Mouse (Mus musculus): ENCODE measurements around the gene Itga2b.

The Itga2b gene

DNA sequence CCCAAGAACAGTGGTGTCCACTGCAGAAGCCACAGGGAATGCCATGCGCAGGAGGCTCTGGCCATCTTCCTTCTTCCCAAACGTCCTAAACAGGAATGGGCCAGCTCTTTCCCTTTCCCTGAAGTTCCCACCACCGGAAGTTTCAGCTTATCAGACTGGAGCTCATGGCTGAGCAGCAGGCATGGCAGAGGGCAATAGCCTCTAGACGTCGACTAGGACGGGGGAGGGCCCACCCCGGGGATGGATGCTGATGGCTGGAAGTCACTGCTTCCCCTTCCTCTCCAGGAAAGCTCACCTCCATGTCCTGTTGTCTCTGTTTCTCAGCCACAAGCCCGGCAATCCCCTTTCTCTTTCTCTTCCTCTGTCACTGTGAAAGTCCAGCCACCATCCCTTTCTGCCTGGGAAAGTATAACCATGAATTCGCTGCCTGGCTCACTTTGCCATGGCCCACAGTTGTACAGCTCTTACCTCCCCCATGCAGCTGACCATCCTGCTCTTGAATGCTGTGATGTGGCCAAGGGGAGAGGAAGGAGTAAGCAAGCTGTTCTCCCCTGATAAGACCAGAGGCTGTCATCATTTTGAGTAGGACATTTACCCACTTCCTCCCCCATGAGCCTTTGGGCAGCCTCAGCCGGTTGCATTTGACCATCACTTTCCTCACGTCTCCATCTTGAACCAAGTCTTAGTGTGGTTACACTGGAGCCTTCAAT, at the start of gene Itga2b:
Itga2b (minus strand) TSS at position 475 of the 710 bp plus-strand sequence.
- peak; percentile 93 for DNase-seq (ENCODE audit: extremely low read depth, low read depth)

DNA sequence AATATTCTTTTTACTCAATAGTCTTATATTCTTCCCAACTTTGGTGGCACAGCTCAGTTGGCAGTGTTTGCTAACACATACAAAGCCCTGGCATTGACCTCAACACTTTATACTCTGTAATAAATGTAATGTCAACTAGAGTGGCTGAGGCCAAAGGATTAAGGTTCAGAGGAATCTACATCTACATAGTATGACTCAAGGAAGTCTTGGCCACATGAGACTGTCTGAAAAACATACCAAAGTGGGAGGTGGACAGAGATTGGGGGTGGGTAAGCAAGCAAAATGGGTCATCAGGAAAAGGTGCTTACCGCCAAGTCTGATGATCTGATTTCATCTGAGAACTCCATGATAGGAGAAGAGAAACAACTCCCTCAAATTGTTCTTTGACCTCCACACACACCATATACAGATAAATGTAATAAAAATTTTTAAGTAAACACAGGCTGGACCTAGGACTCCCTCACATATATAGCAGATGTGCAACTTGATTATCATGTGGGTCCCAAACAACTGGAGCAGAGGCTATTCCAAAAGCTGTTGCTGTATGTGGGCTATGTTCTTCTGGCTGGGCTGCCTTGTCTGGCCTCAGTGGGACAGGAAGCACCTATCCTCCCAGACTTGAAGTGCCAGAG, 45.0 kb upstream of the Itga2b start:
- no peak for DNase-seq (ENCODE audit: extremely low read depth, low read depth)

DNA sequence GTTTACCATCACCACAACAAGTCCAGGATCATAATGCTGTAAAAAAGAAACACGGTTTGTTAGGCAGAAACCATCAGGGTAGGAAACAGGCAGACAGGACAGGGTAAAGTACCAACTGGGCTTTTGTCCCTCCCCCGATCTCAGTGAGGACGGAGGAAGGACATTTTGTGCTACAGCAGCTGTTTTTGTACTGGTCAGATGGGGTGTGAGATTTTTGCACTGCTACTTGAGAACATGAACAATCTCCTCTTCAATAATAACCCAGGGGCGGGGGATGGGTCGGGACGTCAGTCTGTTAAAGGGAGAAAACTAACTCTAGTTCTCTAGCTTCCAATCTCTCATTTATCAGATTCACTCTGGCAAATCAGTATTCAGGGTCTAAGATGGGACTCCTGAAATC, 40.3 kb upstream of the Itga2b start:
- DNase-seq (ENCODE audit: extremely low read depth, low read depth) = no peak

DNA sequence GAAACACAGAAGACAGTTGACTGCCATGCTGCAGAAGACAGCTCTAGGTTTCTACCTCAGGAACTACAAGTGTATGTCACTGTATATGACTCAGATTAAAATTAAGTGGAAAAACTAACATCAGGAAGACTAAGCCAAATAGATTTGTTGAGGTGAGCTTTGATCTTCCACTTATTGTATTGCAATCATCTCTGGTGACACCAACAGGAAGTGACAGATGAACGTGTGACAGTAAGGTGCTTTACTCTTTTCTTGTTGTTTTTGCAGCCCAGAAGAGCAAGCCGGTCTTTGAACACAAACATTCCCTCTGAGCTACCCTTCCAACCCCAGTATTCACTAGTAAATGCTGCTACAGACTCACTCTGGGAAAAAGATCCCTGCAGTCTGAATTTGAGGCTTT, 26.8 kb upstream of the Itga2b start:
- DNase-seq (ENCODE audit: extremely low read depth, low read depth) = no peak

DNA sequence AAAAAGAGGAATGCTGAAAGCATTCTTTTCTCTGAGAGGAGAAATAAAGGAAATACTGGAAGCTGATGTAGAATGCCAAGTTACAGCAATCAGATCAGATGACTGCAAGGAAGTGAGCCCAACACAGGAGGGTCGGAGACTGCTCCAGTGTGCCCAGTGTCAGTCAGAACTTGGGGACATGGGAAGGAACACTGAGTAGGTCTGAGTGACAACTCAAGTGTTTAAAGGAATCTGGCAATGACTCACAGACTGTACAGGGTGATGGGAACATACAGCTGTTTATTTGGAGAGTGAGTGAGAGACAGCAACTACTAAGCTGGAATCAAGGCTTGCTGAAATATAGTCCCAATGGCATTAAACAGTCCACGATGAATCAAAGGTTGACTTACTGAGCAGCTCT, 26.3 kb upstream of the Itga2b start:
- DNase-seq (ENCODE audit: extremely low read depth, low read depth) = no peak

DNA sequence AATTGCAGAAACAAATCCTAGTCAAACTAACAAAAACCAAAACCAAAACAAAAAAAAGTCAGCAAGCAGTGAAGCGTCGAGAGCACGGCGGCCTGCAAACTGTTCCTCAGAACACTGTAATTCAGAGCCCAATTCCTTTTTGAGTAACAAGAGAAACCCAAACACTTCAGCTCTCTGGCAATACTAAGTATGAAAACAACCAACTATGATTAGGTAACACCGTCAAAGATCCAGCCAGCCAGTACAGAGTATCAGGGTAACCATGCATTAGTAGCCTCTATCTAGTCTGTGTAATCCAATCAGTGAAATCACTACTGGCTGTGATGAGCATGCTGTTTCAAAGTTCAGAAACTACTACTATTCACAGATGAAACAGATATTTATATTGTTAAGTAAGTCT, 25.8 kb upstream of the Itga2b start:
- DNase-seq (ENCODE audit: extremely low read depth, low read depth) = no peak

DNA sequence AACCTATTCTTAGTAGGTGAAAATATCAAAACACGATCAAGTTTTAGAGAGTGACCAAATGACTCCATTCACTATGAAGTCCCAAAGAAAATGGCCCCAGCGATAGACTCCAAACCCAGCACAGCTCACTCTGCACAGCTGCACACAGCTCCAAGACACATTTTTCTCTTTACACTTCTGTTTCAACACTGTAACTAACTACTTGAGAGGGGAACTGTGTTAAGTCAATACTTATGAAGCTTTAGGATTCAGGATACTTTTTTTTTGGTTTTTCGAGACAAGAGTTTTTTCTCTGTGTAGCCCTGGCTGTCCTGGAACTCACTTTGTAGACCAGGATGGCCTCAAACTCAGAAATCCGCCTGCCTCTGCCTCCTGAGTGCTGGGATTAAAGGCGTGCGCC, 25.2 kb upstream of the Itga2b start:
- DNase-seq (ENCODE audit: extremely low read depth, low read depth) = no peak

DNA sequence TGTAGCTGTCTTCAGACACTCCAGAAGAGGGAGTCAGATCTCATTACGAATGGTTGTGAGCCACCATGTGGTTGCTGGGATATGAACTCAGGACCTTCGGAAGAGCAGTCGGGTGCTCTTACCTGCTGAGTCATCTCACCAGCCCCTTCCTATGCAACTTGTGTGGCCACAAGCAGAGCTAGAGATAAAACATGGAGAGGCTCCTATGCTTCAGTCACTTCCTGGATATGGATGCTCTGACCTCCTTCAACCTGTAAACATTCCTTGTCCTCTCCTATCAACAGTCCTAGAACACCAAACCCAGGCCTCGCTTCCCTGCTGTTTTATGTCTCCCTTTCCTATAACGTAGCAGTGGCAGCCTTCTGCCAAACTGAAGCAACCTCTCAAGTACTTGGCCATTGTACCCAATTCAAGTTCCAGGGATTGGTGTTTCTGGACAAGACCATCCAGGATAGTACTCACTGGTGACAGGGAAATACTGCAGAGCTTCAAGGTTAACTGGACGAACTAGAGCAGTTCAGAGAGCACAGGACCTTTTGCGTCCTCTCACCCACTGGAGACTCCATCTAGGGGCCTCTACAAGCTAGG, 24.2 kb upstream of the Itga2b start:
- no peak for DNase-seq (ENCODE audit: extremely low read depth, low read depth)

DNA sequence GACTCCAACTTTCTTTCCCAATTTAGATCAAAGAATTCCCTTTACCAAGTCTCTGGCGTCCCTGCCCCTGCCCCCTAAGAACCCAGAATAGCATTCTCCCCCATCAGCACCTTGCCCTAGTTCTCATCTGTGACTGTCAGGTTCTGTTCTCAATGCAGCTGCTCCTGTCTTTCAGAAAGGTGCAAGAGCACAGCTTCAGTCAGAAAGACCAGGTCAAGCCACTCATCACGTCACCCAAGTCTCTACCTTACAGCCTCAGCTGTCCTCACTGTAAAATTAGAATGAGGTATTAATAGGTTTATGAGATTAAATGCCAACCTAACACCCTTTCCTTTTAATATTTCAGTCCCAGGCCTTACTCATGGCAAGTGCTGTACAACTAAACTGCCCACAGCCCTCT, 23.3 kb upstream of the Itga2b start:
- no peak for DNase-seq (ENCODE audit: extremely low read depth, low read depth)

DNA sequence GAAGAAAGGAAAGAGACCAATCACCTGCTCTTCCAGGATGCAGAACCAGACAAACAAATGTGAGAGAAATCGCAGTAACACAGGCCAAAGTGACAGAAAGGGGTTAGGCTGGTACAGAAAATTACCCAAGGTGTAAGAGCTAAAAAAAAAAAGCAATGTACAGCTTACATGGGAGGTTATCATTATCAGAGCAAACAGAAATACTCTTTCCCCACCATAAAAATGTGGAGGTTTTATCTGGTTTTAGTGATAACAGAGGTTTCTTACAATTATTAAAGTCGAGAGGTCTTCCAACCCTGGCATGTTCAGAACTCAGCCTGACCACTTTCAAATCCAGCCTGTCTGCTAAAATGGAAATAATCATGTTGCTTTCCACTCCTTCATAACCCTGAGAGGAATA, 18.0 kb upstream of the Itga2b start:
- DNase-seq (ENCODE audit: extremely low read depth, low read depth) = no peak

DNA sequence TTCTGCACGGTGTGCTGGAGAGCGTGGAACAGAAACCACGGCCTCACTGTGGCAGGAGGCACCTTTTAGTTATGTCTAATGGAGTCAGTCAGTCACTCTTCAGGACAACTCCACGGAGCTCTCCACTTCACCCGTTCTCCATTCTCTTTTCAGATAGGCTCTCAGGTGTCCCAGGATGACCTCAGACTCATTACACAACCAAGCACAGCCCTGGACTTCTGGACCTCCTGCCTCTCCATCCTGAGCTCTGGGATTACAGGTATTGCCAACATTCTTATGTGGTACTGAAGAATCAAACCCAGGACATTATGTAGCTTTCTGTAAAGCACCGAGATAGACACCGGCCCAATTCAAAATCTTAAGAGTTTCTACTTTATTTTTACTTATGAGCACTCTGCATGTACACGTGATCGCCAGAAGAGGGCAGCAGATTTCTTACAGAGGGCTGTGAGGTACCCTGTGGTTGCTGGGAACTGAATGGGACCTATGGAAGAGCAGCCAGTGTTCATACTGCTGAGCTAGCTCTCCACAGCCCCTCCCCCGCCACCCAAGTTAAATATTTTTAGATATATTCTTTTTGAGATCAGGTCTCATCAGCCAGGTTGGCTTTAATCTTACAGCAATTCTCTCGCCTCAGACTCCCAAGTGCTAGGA, 16.9 kb upstream of the Itga2b start:
- peak; percentile 50 for DNase-seq (ENCODE audit: extremely low read depth, low read depth)

DNA sequence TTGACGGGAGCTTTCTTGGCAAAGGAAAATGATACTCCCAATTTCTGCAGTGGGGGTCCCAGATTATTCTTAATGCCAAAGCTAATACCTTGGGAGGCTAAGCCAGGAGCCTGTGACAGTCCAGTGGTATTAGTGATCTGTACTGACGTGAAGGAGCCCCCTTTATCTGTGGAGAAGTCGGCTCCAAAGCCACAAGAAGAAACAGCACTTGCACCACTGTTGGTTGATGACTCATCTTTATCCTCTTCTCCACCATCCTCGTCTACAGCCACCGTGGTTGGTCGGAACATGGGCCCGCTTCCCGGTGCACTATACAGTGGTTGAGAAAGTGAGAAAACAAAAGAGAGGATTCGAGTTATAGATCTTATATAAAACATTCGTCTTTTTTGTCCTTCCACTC, 11.9 kb upstream of the Itga2b start:
- DNase-seq (ENCODE audit: extremely low read depth, low read depth) = no peak

DNA sequence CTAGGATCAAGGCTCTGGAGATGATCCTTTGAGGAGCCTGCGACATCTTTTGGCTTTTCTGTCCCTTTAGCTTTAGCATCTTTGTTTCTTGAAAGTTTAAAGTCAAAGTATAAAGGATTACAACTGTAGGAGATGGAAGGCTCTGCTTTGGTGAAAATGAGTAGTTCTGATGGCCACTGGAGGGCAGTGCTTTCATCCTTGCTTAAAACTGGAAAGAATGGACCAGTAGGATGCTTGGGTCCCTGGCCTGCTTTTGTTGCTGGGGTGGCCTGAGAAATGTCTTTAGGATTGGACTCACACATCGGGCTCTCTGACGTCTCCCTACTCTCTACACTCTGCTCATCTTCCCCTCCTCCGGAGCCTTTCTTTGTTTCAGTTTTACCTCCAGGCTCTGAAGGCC, 11.0 kb upstream of the Itga2b start:
- DNase-seq (ENCODE audit: extremely low read depth, low read depth) = no peak

DNA sequence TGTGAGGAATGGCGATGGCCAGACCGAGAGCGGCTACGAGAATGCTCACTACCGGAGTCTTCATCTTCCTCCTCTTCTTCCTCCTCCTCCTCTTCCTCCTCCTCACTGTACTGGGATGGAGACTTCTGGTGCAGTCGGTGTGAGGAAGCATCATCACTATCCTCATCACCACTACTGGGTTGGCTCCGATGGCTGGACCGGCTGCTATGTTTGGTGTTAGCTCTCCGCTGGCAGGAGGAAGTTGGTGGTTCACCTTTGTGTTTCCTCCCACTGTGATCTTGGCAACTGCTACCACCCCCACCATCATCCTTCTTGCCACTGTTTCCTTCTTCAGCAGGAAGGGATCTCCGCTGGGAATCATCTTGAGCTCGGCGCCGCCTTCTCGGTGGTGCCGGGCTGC, 10.2 kb upstream of the Itga2b start:
- no peak for DNase-seq (ENCODE audit: extremely low read depth, low read depth)

DNA sequence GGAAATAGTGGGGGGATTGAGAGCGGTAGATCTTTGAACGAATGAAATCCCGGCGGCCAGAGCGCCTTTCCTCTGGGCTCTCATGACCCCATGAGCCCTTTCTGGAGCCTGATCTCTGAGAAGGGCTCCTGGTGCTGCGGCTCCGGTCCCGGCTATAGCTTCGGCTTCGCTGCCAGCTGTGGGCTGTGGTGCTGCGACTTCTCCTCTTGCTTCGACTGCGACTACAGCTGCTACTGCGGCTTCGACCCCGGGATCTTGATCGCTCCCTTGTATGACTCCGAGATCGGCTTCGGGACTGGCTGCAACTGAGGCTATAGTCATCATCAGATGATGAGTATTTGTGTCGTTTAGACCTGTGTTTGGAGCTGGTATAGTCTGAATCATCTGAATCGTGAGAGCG, 9.7 kb upstream of the Itga2b start:
- no peak for DNase-seq (ENCODE audit: extremely low read depth, low read depth)

DNA sequence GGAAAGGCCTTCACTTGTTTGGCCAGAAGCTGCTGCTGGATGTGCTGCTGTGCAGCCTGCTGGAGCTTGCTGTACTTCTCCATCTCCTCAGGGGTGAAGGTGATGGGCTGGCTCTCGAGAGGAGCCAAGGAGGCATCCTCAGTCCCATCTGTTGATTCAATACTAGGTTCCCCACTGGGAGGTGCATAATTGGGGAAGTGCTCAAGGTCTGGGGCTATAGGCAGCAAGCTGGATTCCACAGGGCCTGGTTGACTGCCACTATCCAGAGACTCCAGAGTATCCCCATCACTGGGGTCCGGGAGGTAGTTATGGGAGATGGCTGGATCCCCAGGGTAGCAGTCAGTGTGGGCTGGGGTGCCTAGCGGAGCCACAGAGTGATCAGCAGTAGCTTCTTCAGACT, 8.7 kb upstream of the Itga2b start:
- DNase-seq (ENCODE audit: extremely low read depth, low read depth) = peak; percentile 50

DNA sequence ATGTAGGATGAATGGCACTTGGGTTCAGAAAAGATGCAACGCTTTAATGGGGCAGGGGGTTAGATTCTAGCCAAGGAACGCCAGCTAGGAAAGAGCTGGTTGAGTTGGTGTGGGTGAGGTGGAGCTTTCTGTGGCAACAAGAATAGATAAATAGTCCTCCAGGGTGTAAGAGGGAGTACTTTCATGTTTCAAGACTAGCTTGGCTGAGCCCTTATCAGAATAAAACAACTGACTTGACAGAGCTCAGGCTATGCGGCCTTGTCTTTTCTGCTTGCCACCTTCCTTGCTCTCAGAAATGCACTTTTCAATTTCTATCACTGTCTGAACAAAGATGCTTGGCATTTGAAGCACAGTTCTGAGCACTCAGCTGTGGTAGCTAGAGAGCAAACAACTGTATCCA, 5.1 kb upstream of the Itga2b start:
- peak; percentile 45 for DNase-seq (ENCODE audit: extremely low read depth, low read depth)

DNA sequence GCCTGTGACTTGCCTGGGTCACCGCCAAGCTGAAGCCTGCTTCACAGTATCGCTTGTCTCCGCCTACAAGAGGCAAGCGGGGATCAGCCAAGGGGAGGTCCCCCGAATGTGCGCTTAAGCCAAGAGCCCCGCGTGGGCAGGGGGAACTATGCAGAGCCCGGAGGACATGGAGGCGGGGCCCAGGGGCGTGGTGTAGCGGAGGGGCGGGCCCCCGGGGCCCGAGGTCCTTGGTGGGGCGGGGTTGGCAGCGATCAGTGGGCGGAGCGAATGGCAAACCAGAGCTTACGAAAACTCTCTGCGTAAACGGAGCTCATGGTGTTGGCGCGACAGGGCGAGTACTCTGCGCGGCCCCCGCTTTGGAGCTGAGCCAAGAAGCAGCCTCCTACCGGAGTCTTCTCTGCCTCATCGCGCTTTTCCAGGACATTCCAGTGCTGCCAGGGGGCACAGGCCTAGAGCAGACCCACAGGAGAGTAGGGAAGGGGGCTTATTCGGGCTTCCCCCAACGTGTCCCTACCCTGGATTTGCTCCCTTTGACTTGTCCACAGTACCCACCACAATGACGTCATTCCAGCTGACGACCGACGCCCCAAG, 2.8 kb downstream of the Itga2b start:
- DNase-seq (ENCODE audit: extremely low read depth, low read depth) = peak; percentile 87

DNA sequence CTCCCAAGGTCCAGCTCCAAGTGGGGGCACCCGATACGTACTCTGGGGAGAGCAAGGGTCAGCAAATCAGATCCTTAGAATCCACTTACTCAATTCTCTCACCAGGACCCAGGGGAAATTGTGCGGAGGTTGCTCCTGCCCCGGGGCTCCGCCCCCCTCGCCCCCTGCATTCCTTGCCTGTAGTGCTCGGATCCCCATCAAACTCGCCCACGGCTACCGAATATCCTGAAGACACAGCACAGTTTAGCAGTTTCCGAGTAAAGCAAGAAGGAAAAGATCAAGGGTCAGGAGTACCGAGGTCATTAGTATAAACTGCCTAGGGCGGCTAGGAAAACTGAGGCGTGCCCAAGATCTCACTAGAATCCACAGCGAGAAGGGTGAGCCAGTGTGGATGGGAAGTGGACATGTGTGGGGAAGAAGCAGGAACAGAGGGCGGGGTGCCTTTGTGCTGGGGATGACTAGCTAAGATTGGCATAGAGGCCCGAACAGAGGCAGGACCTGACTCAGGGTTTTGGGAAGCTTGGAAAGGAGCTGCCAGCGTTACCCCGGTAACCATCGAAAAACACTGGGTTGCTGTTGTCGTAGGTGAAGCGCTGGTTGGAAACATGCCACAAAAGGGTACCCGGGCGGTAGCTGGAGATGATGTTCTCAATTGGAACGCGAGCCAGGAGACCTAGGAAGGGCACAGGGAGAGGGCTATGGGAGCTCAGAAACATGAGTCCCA, 4.0 kb downstream of the Itga2b start:
- no peak for DNase-seq (ENCODE audit: extremely low read depth, low read depth)

DNA sequence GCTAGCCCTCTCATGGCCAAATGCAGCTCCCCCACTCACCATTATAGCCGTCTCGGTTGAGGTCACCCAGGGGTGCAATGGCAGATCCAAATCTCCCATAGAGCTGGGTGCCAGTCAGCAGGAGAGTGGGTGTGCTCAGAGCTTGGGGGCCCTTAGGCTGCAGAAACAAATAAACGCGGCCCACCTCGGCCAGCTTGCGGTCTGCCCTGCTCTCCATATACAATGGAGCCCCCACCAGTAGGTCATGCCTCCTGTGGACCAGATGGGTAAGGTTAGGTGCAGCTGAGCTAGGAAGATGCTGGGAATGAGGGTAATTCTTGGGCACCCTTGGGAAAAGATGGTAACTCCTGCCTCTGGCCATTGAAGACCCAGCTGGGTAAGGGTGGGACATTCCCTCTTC, 5.0 kb downstream of the Itga2b start:
- DNase-seq (ENCODE audit: extremely low read depth, low read depth) = no peak

DNA sequence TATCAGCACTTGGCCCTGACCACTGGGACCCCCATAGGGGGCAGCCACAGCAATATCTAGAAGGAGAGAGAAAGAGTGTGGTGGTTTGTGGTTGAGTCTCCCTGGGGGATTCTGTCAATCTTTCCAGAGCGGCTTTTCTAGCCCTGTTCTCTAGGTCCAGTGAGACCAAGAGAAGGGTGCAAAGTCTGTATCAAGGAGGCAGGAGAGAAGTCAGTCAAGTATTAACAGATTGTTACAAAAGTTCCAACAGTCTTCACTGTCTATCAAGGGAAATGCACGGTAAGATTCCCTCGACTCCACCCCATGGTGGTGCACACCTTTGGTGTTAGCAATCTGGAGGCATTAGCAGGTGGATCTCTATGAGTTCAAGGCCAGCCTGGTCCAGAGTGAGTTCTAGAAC, 8.2 kb downstream of the Itga2b start:
- DNase-seq (ENCODE audit: extremely low read depth, low read depth) = no peak

Data from MEL-GATA-1-ER (cell line).